Comparison of ENCODE assay signal across 8 mouse cellular contexts in the genomic region with DNA sequence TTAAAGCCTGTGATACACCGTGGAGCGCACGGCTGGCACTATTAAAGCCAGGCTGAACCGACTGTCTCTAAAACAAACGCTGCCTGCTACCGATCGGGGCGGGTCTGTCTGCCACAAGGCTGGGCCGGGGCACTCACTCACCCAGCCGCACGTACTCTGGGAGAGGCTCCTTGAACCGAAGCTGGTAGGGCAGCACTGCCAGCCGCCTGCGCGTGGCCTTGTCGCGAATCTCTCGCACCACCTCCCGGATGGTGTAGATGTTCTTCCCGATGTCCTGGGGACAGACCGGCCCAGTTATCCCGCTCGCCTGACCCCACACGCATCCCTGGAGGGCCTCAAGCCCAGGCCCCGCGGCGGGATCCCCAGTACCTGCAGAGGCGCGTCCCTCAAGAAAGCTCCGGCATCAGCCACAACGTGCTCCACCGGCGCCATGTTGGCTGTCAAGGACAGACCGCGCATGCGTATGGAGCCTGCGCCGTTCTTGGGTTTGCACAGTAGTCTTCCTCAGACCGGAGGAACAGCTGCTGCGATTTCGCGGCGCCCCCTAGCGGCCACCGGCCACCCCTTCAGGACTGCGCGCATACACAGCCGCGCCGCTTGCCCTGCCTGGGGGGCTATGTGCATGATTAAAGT. TPM values are rescaled to one million over a fixed set of nuclear protein-coding genes. Genes with fewer than 3 reads are reported as not detected.
DNase-seq lines count a peak whose midpoint lies in the region; ATAC-seq and TF ChIP-seq lines count a peak whose summit lies in the region.

A gene (minus strand): TSS at position 455 of the 633 bp plus-strand sequence.

- no peaks in the 10 kb centered on the region for H3K9me3 ChIP-seq in heart, embryonic 10.5 days
- no peaks in the 10 kb centered on the region for H3K9me3 ChIP-seq in kidney, embryonic 15.5 days (replicated peaks)

- peak within 1 kb of the TSS; percentile 77 for H3K4me2 ChIP-seq in kidney, embryonic 15.5 days

- TF ChIP-seq CTCF in bone marrow macrophage, adult 2 months (IDR thresholded peaks at IDR 0.05; ENCODE audit: low read depth, low read length): peak; percentile 97
- TF ChIP-seq CTCF in embryonic fibroblast, embryonic 13.5 days (IDR thresholded peaks at IDR 0.05; ENCODE audit: borderline replicate concordance, insufficient read depth, low read length): peak; percentile 77

- H3K4me3 ChIP-seq in bone marrow macrophage, adult 2 months (ENCODE audit: insufficient read depth, low read length): peak within 1 kb of the TSS; percentile 88
- H3K4me3 ChIP-seq in embryonic fibroblast, embryonic 13.5 days (ENCODE audit: insufficient read depth, low read length): peak within 1 kb of the TSS; percentile 75
- peak within 1 kb of the TSS; percentile 92 for H3K4me3 ChIP-seq in heart, embryonic 10.5 days
- H3K4me3 ChIP-seq in kidney, embryonic 15.5 days (replicated peaks): peak within 1 kb of the TSS; percentile 88

- DNase-seq in A20 (ENCODE audit: low read depth, low spot score) (peak; percentile 97), liver (peak; percentile 99)
- peak; percentile 98 for DNase-seq in heart, embryonic 10.5 days (ENCODE audit: low spot score)
- DNase-seq in spleen, postnatal 4 days (ENCODE audit: low spot score in 2 of 2): peak; percentile 97 to 100

- peaks cover 6% of the 10 kb centered on the region for H3K4me1 ChIP-seq in bone marrow macrophage, adult 2 months (ENCODE audit: control insufficient read depth, insufficient read depth, low read length)
- H3K4me1 ChIP-seq in embryonic fibroblast, embryonic 13.5 days (ENCODE audit: control insufficient read depth, insufficient read depth, low read length): 0 out of 2 replicates have a peak, but pooled peaks cover 4% of the 10 kb centered on the region
- H3K4me1 ChIP-seq in heart, embryonic 10.5 days: peaks cover 7% of the 10 kb centered on the region
- peaks cover 14% of the 10 kb centered on the region for H3K4me1 ChIP-seq in kidney, embryonic 15.5 days

- TF ChIP-seq POLR2A in bone marrow macrophage, adult 2 months (IDR thresholded peaks at IDR 0.05; ENCODE audit: borderline replicate concordance, low read depth, low read length): 0 out of 2 replicates have a peak, but pooled peaks have one; percentile 29
- TF ChIP-seq POLR2A in embryonic fibroblast, embryonic 13.5 days (IDR thresholded peaks at IDR 0.05; ENCODE audit: low read depth, low read length): peak; percentile 97

- H3K27ac ChIP-seq in bone marrow macrophage, adult 2 months (ENCODE audit: insufficient read depth, low read depth, low read length): peak within 1 kb of the TSS; percentile 22; the same call in 1 of the 2 replicates
- H3K27ac ChIP-seq in embryonic fibroblast, embryonic 13.5 days (ENCODE audit: insufficient read depth, low read length): no peak within 1 kb of the TSS
- H3K27ac ChIP-seq in heart, embryonic 10.5 days: peak within 1 kb of the TSS; percentile 93
- H3K27ac ChIP-seq in kidney, embryonic 15.5 days: peak within 1 kb of the TSS; percentile 76

- H3K9ac ChIP-seq in kidney, embryonic 15.5 days: peak within 1 kb of the TSS; percentile 84

- ATAC-seq in kidney, embryonic 15.5 days (replicated peaks; ENCODE audit: low FRiP score): peak; percentile 99
- ATAC-seq in monocyte, adult 5-6 weeks (replicated peaks; ENCODE audit: insufficient number of reproducible peaks, low FRiP score, low TSS enrichment, poor library complexity, severe bottlenecking): peak; percentile 99

- peaks cover 36% of the 10 kb centered on the region for H3K36me3 ChIP-seq in heart, embryonic 10.5 days
- peaks cover 36% of the 10 kb centered on the region for H3K36me3 ChIP-seq in kidney, embryonic 15.5 days

- WGBS in heart, embryonic 10.5 days: under 1% methylated on average over 50 of the region's 50 CpGs
- under 1% methylated on average over 50 of the region's 50 CpGs for WGBS in kidney, embryonic 15.5 days

- H3K27me3 ChIP-seq in heart, embryonic 10.5 days (ENCODE audit: insufficient read depth, poor library complexity, severe bottlenecking): no peaks in the 10 kb centered on the region
- no peaks in the 10 kb centered on the region for H3K27me3 ChIP-seq in kidney, embryonic 15.5 days

RNA-seq across cellular contexts. Expression of the gene that starts here (rescaled TPM):
- polyA plus RNA-seq in bone marrow macrophage, adult 2 months (2012; ENCODE audit: insufficient read depth, insufficient read length, missing spikeins): 11.0 and 11.3 TPM in 2 replicates
- 39.7 and 40.1 TPM in 2 replicates for polyA plus RNA-seq in embryonic fibroblast, embryonic 13.5 days (2011; ENCODE audit: insufficient read length, low read depth, missing spikeins)
- 57.5 and 80.1 TPM in 2 replicates for polyA plus RNA-seq in heart, embryonic 10.5 days (2016; fragmentation: Nextera tagmentation; extraction: Ambion mirVana)
- 86.1 and 89.0 TPM in 2 replicates for polyA plus RNA-seq in kidney, embryonic 15.5 days (2015; fragmentation: Nextera tagmentation; extraction: Ambion mirVana)
- 11.6 to 14.8 TPM (median 13.6 TPM) in 3 replicates for total RNA-seq in monocyte, adult 5-6 weeks (2017)
